Mouse (Mus musculus) myocyte (in vitro differentiated cells): Measurements from ENCODE around the gene Ipcef1. TPM values are rescaled to one million over a fixed set of nuclear protein-coding genes. Genes with fewer than 3 reads are reported as not detected.

Source experiments
- H3K27me3 ChIP-seq: one replicate; pipeline ENCODE4 v1.6.1; 2011; ENCODE audit not compliant: control insufficient read depth, insufficient read depth, insufficient read length
- H3K36me3 ChIP-seq: one replicate; pipeline ENCODE4 v1.6.1; 2011; ENCODE audit not compliant: control insufficient read depth, insufficient read depth
- H3K4me2 ChIP-seq: one replicate; pipeline ENCODE4 v1.6.1; 2011; ENCODE audit warnings: low read depth, control low read depth
- H3K4me3 ChIP-seq: one replicate; pipeline ENCODE4 v1.5.1; 2011; ENCODE audit warnings: mild to moderate bottlenecking, control low read depth, moderate library complexity
- H3K79me2 ChIP-seq: one replicate; pipeline ENCODE4 v1.6.1; 2011; ENCODE audit not compliant: control insufficient read depth, insufficient read depth
- H3ac ChIP-seq: one replicate; pipeline ENCODE4 v1.6.1; 2011; ENCODE audit not compliant: control insufficient read depth, insufficient read length
- CEBPB ChIP-seq: IDR thresholded peaks from 2 replicates; pipeline ENCODE4 v1.6.1; 2011; ENCODE audit warnings: mild to moderate bottlenecking, moderate library complexity; ENCODE audit not compliant: poor library complexity, insufficient read depth, severe bottlenecking
- E2F4 ChIP-seq: IDR thresholded peaks from one replicate; pipeline ENCODE4 v1.6.1; 2011; ENCODE audit warnings: mild to moderate bottlenecking, control low read depth, moderate library complexity; ENCODE audit not compliant: insufficient read depth
- MAX ChIP-seq: IDR thresholded peaks from one replicate; pipeline ENCODE4 v1.6.1; 2011; ENCODE audit warnings: low read depth, mild to moderate bottlenecking, control low read depth
- MYOD1 ChIP-seq, 3 experiments: IDR thresholded peaks; one replicate each; pipeline ENCODE4 v1.6.1; 2011; ENCODE audit warnings: control low read depth in 2 of 3, low read depth in 2 of 3, mild to moderate bottlenecking in 2 of 3, moderate library complexity in 1 of 3; ENCODE audit not compliant: insufficient read length in 2 of 3, control insufficient read depth in 1 of 3
- MYOG ChIP-seq, 3 experiments: IDR thresholded peaks; one replicate each; pipeline ENCODE4 v1.6.1; 2011; ENCODE audit warnings: control low read depth in 2 of 3, low read depth in 2 of 3, mild to moderate bottlenecking in 2 of 3; ENCODE audit not compliant: insufficient read length in 2 of 3, control insufficient read depth in 1 of 3, insufficient read depth in 1 of 3
- POLR2A ChIP-seq: IDR thresholded peaks from one replicate; pipeline ENCODE4 v1.6.1; 2011; ENCODE audit warnings: low read depth, mild to moderate bottlenecking, control low read depth, moderate library complexity; ENCODE audit not compliant: insufficient read length
- POLR2AphosphoS2 ChIP-seq: IDR thresholded peaks from one replicate; pipeline ENCODE4 v1.6.1; 2011; ENCODE audit warnings: low read depth, control low read depth; ENCODE audit not compliant: insufficient read length
- REST ChIP-seq: IDR thresholded peaks from one replicate; pipeline ENCODE4 v1.6.1; 2011; ENCODE audit warnings: mild to moderate bottlenecking, control low read depth, moderate library complexity; ENCODE audit not compliant: insufficient read depth, insufficient read length
- SRF ChIP-seq: IDR thresholded peaks from one replicate; pipeline ENCODE4 v1.6.1; 2011; ENCODE audit warnings: low read depth; ENCODE audit not compliant: control insufficient read depth, insufficient read length
- TCF12 ChIP-seq: IDR thresholded peaks from one replicate; pipeline ENCODE4 v1.6.1; 2011; ENCODE audit warnings: mild to moderate bottlenecking, control low read depth; ENCODE audit not compliant: poor library complexity, insufficient read depth, severe bottlenecking
- TCF3 ChIP-seq: IDR thresholded peaks from one replicate; pipeline ENCODE4 v1.6.1; 2011; ENCODE audit warnings: low read depth, control low read depth; ENCODE audit not compliant: insufficient read length
- USF1 ChIP-seq: IDR thresholded peaks from one replicate; pipeline ENCODE4 v1.6.1; 2011; ENCODE audit warnings: low read depth, mild to moderate bottlenecking, control low read depth, moderate library complexity
- polyA plus RNA-seq: library from polyadenylated mRNA; unstranded; fragments of >200 nt; fragmentation: generic; extraction: Trizol; gene quantifications from one replicate; pipeline ENCODE4 v1.2.1, GENCODE M21; 2012; ENCODE audit warnings: missing spikeins

Ipcef1 gene
- polyA plus RNA-seq, 1 experiment, result not detected

DNA sequence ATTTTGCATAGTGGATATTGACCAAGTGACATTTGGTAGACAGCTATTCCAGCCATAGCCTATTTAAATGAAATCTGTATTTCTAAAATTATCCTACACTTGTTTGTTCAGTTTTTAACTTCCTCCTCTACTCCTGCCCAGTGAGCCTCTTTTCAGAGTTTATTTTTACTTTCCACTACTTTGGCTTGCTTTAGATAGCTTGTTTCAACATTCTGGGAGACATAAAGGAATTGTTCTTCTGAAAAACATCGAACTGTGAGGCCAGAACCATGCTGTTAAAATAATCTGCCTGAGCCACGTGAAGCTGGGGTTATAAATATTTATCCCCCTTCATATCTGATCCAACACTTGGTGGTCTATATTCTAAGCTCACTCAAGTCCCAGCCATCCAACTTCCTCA is 121.4 kb downstream of the Ipcef1 start:
- Histone ChIP-seq H3K4me2 (no peak overlapping the region), H3ac (no peak overlapping the region), H3K27me3 (no peaks in the 10 kb centered on the region), H3K4me3 (no peak overlapping the region), H3K79me2 (no peaks in the 10 kb centered on the region), H3K36me3 (no peaks in the 10 kb centered on the region)
- TF ChIP-seq CEBPB (no peak), REST (no peak), E2F4 (no peak), MYOD1 (IDR thresholded peaks at IDR 0.05; ENCODE audit: control insufficient read depth in 1 of 3, insufficient read length in 2 of 3, low read depth in 2 of 3) (no peak), TCF12 (no peak), USF1 (no peak), POLR2A (no peak), MYOG (IDR thresholded peaks at IDR 0.05; ENCODE audit: control insufficient read depth in 1 of 3, insufficient read depth in 1 of 3, insufficient read length in 2 of 3, low read depth in 2 of 3) (no peak), MAX (no peak), POLR2AphosphoS2 (no peak), SRF (no peak), TCF3 (no peak)

DNA sequence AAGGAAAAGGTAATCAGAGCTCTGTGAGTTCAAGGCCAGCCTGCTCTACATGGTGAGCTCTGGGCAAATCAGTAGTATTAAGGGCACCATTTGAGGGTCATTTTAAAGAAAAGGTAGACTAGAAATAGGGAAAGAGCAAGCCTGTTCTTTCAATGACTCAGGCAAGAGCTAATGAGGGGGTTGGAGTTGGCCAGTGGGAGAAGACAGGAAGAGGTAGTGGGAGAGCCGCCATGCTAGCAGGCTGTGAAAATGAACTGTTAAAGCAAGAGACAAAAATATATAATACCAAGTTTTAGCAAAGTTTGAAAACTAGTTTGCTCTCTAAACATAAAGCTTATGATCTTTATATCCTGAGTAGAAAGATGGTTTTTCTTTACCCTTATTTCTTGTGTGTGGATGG is 121.9 kb downstream of the Ipcef1 start:
- Histone ChIP-seq H3K4me2 (no peak overlapping the region), H3ac (no peak overlapping the region), H3K36me3 (no peaks in the 10 kb centered on the region), H3K79me2 (no peaks in the 10 kb centered on the region), H3K4me3 (no peak overlapping the region), H3K27me3 (no peaks in the 10 kb centered on the region)
- TF ChIP-seq MYOD1 (IDR thresholded peaks at IDR 0.05; ENCODE audit: control insufficient read depth in 1 of 3, insufficient read length in 2 of 3, low read depth in 2 of 3), result no peak
- no peak for TF ChIP-seq MAX
- TF ChIP-seq POLR2A, result no peak
- no peak for TF ChIP-seq USF1
- TF ChIP-seq CEBPB, result no peak
- TF ChIP-seq MYOG (IDR thresholded peaks at IDR 0.05; ENCODE audit: control insufficient read depth in 1 of 3, insufficient read depth in 1 of 3, insufficient read length in 2 of 3, low read depth in 2 of 3), result no peak
- no peak for TF ChIP-seq REST
- TF ChIP-seq TCF3, result no peak
- TF ChIP-seq POLR2AphosphoS2, result no peak
- TF ChIP-seq TCF12, result no peak
- TF ChIP-seq SRF, result no peak
- no peak for TF ChIP-seq E2F4

DNA sequence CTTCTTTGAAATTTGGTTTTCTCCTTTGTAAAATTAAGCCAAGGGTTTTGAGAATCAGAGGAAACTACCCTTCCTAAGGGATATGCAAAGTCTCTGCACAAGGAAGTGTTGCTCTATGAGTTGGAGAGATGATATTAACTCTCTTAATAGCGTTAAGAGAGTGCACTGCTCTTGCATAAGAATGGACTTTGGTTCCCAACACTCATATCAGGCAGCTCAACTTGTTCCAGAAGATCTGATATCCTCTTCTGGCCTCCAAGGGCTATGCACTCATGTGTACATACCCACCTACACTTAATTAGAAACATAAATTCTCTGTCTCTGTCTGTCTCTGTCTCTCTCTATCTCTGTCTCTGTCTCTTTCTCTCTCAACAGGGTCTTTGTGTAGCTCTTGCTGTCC is 123.4 kb downstream of the Ipcef1 start:
- no peak overlapping the region for H3ac ChIP-seq
- H3K79me2 ChIP-seq, result no peaks in the 10 kb centered on the region
- H3K4me3 ChIP-seq, result no peak overlapping the region
- H3K4me2 ChIP-seq, result no peak overlapping the region
- H3K36me3 ChIP-seq, result no peaks in the 10 kb centered on the region
- no peaks in the 10 kb centered on the region for H3K27me3 ChIP-seq
- TF ChIP-seq MYOG (IDR thresholded peaks at IDR 0.05; ENCODE audit: control insufficient read depth in 1 of 3, insufficient read depth in 1 of 3, insufficient read length in 2 of 3, low read depth in 2 of 3), result no peak

DNA sequence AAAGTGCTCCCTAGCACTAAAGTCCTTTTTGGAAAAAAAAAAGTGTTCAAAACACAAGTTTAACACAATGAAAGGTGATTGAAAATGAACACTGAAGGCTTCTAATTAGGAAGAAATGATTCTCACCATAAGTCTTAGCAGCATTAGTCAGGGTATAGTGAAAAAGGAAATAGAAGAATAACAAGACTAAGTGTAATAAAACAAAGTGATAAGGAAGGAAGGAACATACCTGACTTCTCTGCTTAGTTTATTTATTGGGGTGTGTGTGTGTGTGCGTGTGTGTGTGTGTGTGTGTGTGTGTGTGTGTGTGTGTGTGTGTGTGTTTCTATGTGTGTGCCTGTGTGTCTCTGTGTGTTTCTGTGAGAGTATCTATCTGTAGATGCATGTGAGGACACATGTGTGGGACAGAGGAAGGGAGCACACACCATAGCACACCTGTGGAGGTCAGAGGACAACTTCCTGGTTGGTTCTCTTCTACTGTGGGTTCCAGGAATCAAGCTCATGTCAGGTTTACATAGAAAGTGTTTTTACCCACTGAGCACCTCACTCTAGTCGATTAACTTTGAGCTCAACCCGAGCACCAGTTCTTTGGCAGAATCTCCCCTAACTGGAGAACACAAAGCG is 124.6 kb downstream of the Ipcef1 start:
- Histone ChIP-seq H3ac (no peak overlapping the region), H3K79me2 (no peaks in the 10 kb centered on the region), H3K4me3 (no peak overlapping the region), H3K36me3 (no peaks in the 10 kb centered on the region), H3K27me3 (no peaks in the 10 kb centered on the region), H3K4me2 (no peak overlapping the region)
- TF ChIP-seq MYOD1 (IDR thresholded peaks at IDR 0.05; ENCODE audit: control insufficient read depth in 1 of 3, insufficient read length in 2 of 3, low read depth in 2 of 3) (no peak), TCF12 (no peak)

DNA sequence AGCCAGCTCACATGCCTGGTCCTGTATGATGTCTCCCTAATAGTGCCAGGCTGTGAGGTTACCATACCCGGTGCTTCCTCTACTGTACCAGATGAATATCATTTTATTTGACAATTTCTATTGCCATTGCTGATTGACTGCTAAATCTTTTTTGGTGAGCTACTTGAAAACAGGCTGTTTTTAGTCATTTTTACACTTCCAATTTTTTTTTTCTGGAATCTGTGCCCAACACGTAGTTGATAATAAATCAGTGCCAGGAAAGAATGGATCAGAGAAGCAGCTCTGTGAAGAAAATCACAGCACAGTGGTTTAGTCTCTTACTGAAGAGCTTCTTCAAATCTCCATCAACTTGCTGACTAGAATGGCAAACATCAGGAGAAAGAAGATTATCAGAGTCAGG is 125.6 kb downstream of the Ipcef1 start:
- Histone ChIP-seq H3K27me3 (no peaks in the 10 kb centered on the region), H3K36me3 (no peaks in the 10 kb centered on the region)
- TF ChIP-seq TCF3 (no peak), POLR2A (no peak), SRF (no peak), MYOG (IDR thresholded peaks at IDR 0.05; ENCODE audit: control insufficient read depth in 1 of 3, insufficient read depth in 1 of 3, insufficient read length in 2 of 3, low read depth in 2 of 3) (no peak), E2F4 (no peak), TCF12 (no peak), CEBPB (no peak), REST (no peak), POLR2AphosphoS2 (no peak)

More for the DNA sequence above, 125.6 kb downstream of the Ipcef1 start:
- Histone ChIP-seq H3K4me3 (no peak overlapping the region), H3K4me2 (no peak overlapping the region), H3K79me2 (no peaks in the 10 kb centered on the region), H3ac (no peak overlapping the region)
